ENCODE assay signal across 8 mouse cellular contexts in the genomic region with DNA sequence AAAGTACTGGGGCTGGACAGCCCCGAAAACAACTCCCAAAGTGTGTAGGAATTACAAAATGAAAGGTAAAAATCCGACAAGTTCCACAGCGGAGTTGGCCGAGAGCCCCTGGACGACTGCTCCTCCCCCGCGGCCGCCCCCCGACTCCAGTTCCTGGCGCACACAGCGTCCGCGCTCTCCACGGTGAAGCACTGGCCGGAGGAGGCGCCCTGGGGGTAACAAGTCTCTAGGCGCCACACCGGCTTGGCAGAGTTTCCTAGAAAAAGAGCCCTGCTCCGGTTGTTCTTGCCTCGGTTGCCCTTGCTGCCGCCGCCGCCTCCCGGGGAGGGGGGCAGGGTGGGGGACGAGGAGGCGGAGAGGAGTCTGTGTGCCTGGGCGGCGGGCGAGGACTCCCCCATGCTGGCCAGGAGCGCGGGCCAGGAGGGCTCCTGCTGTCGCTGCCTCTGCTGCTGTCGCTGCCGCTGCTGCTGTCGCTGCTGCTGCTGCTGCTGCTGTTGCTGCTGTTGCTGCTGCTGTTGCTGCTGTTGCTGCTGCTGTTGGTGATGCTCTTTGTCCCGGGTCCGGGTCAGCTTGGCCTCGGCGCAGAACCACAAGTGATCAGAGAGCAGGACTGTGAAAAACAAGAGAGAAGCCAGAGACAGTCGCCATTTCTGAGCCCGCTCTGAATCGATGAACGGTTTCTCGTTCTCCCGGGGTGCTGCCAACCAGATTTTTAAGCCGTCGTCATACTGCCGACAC. TPM values are rescaled to one million over a fixed set of nuclear protein-coding genes. Genes with fewer than 3 reads are reported as not detected.
DNase-seq lines count a peak whose midpoint lies in the region; ATAC-seq and TF ChIP-seq lines count a peak whose summit lies in the region.
"Had no signal": no experiment of that assay in that cellular context is flagged by ENCODE, and none has a peak within 500 bp of the region (broad histone marks: within the 10 kb centered on the region; RNA-seq: fewer than 3 reads in every experiment).

No protein-coding gene starts in this region.

- no peak for TF ChIP-seq CTCF in ES-Bruce4 (IDR thresholded peaks at IDR 0.05; ENCODE audit: low read depth, low read length)
- TF ChIP-seq CTCF in hindbrain, postnatal 0 days (IDR thresholded peaks at IDR 0.05; ENCODE audit: low read depth) = no peak

- H3K27ac ChIP-seq in ES-Bruce4 (ENCODE audit: insufficient read depth, low read length) = no peak overlapping the region
- H3K27ac ChIP-seq in hindbrain, postnatal 0 days = peak overlapping the region; percentile 88
- no peak overlapping the region for H3K27ac ChIP-seq in limb, embryonic 15.5 days

- no peaks in the 10 kb centered on the region for H3K36me3 ChIP-seq in ES-Bruce4 (ENCODE audit: control insufficient read depth, insufficient read depth, low read length, poor library complexity, severe bottlenecking)
- no peaks in the 10 kb centered on the region for H3K36me3 ChIP-seq in hindbrain, postnatal 0 days (ENCODE audit: insufficient read depth, low read length)
- H3K36me3 ChIP-seq in limb, embryonic 15.5 days = no peaks in the 10 kb centered on the region

- peaks cover 25% of the 10 kb centered on the region for H3K27me3 ChIP-seq in ES-Bruce4 (ENCODE audit: control insufficient read depth, insufficient read depth, low read length, poor library complexity, severe bottlenecking)
- H3K27me3 ChIP-seq in hindbrain, postnatal 0 days (ENCODE audit: insufficient read depth, low read length) = no peaks in the 10 kb centered on the region
- H3K27me3 ChIP-seq in limb, embryonic 15.5 days = peaks cover 53% of the 10 kb centered on the region

- H3K4me1 ChIP-seq in ES-Bruce4 (ENCODE audit: control insufficient read depth, insufficient read depth, low read length) = no peaks in the 10 kb centered on the region
- no peaks in the 10 kb centered on the region for H3K4me1 ChIP-seq in hindbrain, postnatal 0 days (ENCODE audit: insufficient read depth, low read length)
- peaks cover 20% of the 10 kb centered on the region for H3K4me1 ChIP-seq in limb, embryonic 15.5 days

- H3K4me3 ChIP-seq in ES-Bruce4 (ENCODE audit: low read depth, low read length) = peak overlapping the region; percentile 19
- peak overlapping the region; percentile 65 for H3K4me3 ChIP-seq in hindbrain, postnatal 0 days (ENCODE audit: low read length)
- H3K4me3 ChIP-seq in limb, embryonic 15.5 days = peak overlapping the region; percentile 46

- H3K9ac ChIP-seq in ES-Bruce4 (ENCODE audit: low read depth, poor library complexity, severe bottlenecking) = no peak overlapping the region
- peak overlapping the region; percentile 79 for H3K9ac ChIP-seq in hindbrain, postnatal 0 days (replicated peaks; ENCODE audit: low read length)
- H3K9ac ChIP-seq in limb, embryonic 15.5 days = no peak overlapping the region

- peak overlapping the region; percentile 88 for H3K4me2 ChIP-seq in hindbrain, postnatal 0 days (ENCODE audit: low read depth, low read length)
- peak overlapping the region; percentile 82 for H3K4me2 ChIP-seq in limb, embryonic 15.5 days

- peak; percentile 28 for DNase-seq in R1 (ENCODE audit: low read depth, low spot score)
- peak; percentile 58 for DNase-seq in embryo, embryonic 9.5 days (ENCODE audit: extremely low spot score)
- peak; percentile 71 for DNase-seq in hindbrain, postnatal 0 days (ENCODE audit: low spot score)
- peak; percentile 45 for DNase-seq in right cerebral cortex, postnatal 14 days
- no peak for DNase-seq in urinary bladder, postnatal 14 days (ENCODE audit: low spot score)

- TF ChIP-seq POLR2A in ES-Bruce4 (IDR thresholded peaks at IDR 0.05; ENCODE audit: insufficient read depth, low read length) = no peak

- ATAC-seq in hindbrain, postnatal 0 days = peak; percentile 46
- ATAC-seq in limb, embryonic 15.5 days (ENCODE audit: insufficient number of reproducible peaks, low FRiP score, low TSS enrichment, low read depth) = no peak

- TF ChIP-seq EP300 in ES-Bruce4 (IDR thresholded peaks at IDR 0.05; ENCODE audit: insufficient read depth, low read depth, low read length) = no peak

- 1% methylated on average over 48 of the region's 48 CpGs for WGBS in hindbrain, postnatal 0 days
- 1% methylated on average over 47 of the region's 48 CpGs for WGBS in limb, embryonic 15.5 days

- H3K9me3 ChIP-seq in ES-Bruce4 (replicated peaks; ENCODE audit: control insufficient read depth, insufficient read depth, low read length, poor library complexity, severe bottlenecking) = no peaks in the 10 kb centered on the region
- no peaks in the 10 kb centered on the region for H3K9me3 ChIP-seq in hindbrain, postnatal 0 days (ENCODE audit: low read length)
- H3K9me3 ChIP-seq in limb, embryonic 15.5 days = no peaks in the 10 kb centered on the region

RNA-seq across cellular contexts. Expression of a gene that starts 0.5 kb away (rescaled TPM):
- not detected in 2 replicates for polyA plus RNA-seq in ES-Bruce4 (2011; ENCODE audit: insufficient read depth, insufficient read length, low read depth, missing spikeins)
- total RNA-seq in hindbrain, postnatal 0 days (2014; rRNA removed) = 110 and 117 TPM in 2 replicates
- 34.0 and 39.0 TPM in 2 replicates for polyA plus RNA-seq in hindbrain, postnatal 0 days (2015; fragmentation: Nextera tagmentation; extraction: Ambion mirVana)
- polyA plus RNA-seq in limb, embryonic 15.5 days (2015; fragmentation: Nextera tagmentation; extraction: Ambion mirVana) = 0.81 and 1.3 TPM in 2 replicates
- total RNA-seq: common myeloid progenitor, adult 5-6 weeks had no signal

Comparison
In these comparisons a context has a peak if more than half of its experiments do, and no peak if none do; other contexts are left out.
1. RNA of a gene that starts 0.5 kb away (polyA plus RNA-seq): 34.0 to 39.0 TPM in hindbrain, postnatal 0 days; 0.81 to 1.3 TPM in limb, embryonic 15.5 days and not detected in ES-Bruce4; every median in the first group is over 10 times any median in the second.
2. Peak in every context shown above with its lines, with median percentiles within 50 percentile points of each other: H3K4me3 ChIP-seq.